Mouse (Mus musculus) C2C12 (cell line): Measurements from ENCODE around the gene Shc2.

Experiments
- CEBPB ChIP-seq: IDR thresholded peaks from one replicate; pipeline ENCODE4 v1.6.1; 2011; ENCODE audit warnings: low read depth, mild to moderate bottlenecking, control low read depth, moderate library complexity
- CTCF ChIP-seq: IDR thresholded peaks from one replicate; pipeline ENCODE4 v1.5.1; 2011; ENCODE audit not compliant: control insufficient read depth, insufficient read depth, insufficient read length
- MAX ChIP-seq: IDR thresholded peaks from one replicate; pipeline ENCODE4 v1.6.1; 2011; ENCODE audit warnings: mild to moderate bottlenecking, control low read depth
- MYOD1 ChIP-seq: IDR thresholded peaks from one replicate; pipeline ENCODE4 v1.6.1; 2011; ENCODE audit warnings: low read depth; ENCODE audit not compliant: control insufficient read depth, insufficient read length
- USF1 ChIP-seq: IDR thresholded peaks from one replicate; pipeline ENCODE4 v1.6.1; 2011; ENCODE audit warnings: low read depth, mild to moderate bottlenecking, control low read depth, moderate library complexity

DNA sequence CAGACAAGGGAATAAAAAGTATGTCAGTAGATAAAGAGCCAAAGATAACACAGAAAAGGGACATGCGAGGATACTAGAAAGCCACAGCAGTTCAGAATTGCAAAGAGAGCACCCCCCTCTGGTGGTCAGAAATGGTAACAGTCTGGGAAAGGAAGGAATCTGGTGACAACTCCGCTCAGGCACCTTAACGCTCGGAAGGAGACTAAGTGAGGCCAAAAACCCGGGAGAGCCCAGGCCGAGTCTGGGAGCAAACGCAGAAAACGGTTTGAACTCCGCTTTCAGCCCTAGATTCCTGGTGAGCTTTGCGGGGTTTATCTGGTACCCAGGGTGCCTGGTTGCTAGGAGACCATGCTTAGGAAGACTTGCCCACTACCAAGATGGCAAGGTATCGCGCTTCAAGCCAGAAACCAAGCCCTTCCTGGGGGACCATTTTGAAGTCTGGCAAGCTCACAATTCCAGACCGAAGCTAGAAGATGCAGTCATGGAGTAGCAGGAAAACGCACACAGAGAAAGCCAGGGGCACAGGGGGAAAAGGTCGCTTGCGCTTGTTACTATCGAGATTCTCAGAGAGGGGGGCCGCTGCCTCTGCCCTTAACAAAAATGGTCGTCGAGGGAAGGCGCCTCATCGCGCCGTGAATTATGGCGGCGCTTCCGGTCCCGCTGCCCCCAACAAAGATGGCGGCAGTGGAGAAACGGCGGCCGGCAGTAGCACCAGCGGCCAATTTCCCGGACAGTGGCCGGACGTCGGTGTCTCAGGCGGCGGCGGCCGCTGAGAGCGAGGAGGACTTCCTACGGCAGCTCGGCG lies 31.3 kb upstream of the Shc2 start, which contains the start of gene Tpgs1:
- no peak for TF ChIP-seq CTCF
- no peak for TF ChIP-seq MAX
- no peak for TF ChIP-seq USF1
- TF ChIP-seq MYOD1, result no peak
- no peak for TF ChIP-seq CEBPB
